Mouse (Mus musculus): ENCODE results near the gene Kcnip1. TPM values are rescaled to one million over a fixed set of nuclear protein-coding genes. Genes with fewer than 3 reads are reported as not detected.
A peak's percentile ranks its signal among the peaks of the same experiment; 100 is the strongest.

The Kcnip1 gene
- polyA plus RNA-seq, 1 experiment from 2014 or later: 61.8 TPM

DNA sequence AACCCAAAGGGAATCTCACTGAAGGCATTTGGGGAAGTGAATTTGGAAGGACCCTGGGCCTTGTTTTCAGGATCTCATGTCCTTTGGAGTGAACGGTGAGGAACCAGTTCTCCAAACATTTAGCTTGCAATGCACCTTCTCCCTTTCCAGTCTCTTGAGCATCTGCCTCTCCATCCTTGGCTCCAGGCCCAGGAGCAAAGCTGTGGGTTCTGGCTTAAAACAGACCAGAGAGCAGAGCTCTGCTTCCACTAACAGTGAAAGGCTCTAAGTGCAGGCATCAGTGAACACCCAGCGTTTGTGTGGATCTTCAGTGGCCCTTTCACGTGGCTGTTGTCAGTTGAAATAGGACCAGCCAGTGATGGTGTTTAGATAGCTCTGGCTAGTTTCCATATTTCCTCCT is 307.0 kb downstream of the Kcnip1 start:
- Histone ChIP-seq H3K9ac (replicated peaks; ENCODE audit: low read depth, low read length) (no peak overlapping the region), H3K4me3 (replicated peaks; ENCODE audit: low read length) (no peak overlapping the region), H3K27ac (ENCODE audit: low read length) (no peak overlapping the region), H3K36me3 (ENCODE audit: control insufficient read depth, insufficient read depth) (no peaks in the 10 kb centered on the region), H3K9me3 (ENCODE audit: control insufficient read depth, low read length) (no peaks in the 10 kb centered on the region), H3K27me3 (replicated peaks; ENCODE audit: control insufficient read depth, insufficient read depth, low read length) (peaks cover 11% of the 10 kb centered on the region), H3K4me2 (ENCODE audit: low read length) (no peak overlapping the region), H3K4me1 (replicated peaks; ENCODE audit: control insufficient read depth, insufficient read depth, low read length) (no peaks in the 10 kb centered on the region)
- WGBS: 44% methylated on average over 3 of the region's 3 CpGs
- ATAC-seq: no peak

DNA sequence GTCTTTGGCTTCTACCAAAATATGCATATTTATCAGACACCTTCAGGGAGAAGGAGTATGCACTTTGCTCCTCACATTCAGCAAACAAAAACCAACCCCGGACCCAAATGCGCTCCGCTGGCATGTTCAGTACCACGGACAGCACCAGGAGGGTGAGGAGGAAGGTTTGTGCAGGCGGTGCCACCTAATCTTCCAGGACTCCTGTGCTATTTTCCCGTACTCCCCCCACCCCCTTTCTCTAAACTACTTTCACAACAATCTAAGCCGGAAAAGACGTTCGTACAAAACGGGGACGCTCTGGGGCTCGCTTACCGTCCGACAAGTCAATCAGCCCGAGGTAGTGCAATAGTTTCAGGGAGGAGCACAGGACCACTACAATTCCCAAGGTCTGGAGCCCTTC is 312.8 kb downstream of the Kcnip1 start:
- H3K4me1 ChIP-seq (replicated peaks; ENCODE audit: control insufficient read depth, insufficient read depth, low read length): peaks cover 6% of the 10 kb centered on the region; the same call in 1 of the 2 replicates
- H3K36me3 ChIP-seq (ENCODE audit: control insufficient read depth, insufficient read depth): no peaks in the 10 kb centered on the region
- H3K9me3 ChIP-seq (ENCODE audit: control insufficient read depth, low read length): no peaks in the 10 kb centered on the region
- no peak overlapping the region for H3K27ac ChIP-seq (ENCODE audit: low read length)
- under 1% methylated on average over 15 of the region's 15 CpGs for WGBS
- H3K4me3 ChIP-seq (replicated peaks; ENCODE audit: low read length): 0 out of 2 replicates have a peak overlapping the region, but pooled peaks have one; percentile 3
- ATAC-seq: no peak
- H3K9ac ChIP-seq (replicated peaks; ENCODE audit: low read depth, low read length): no peak overlapping the region
- H3K4me2 ChIP-seq (ENCODE audit: low read length): peak overlapping the region; percentile 29
- peaks cover 13% of the 10 kb centered on the region for H3K27me3 ChIP-seq (replicated peaks; ENCODE audit: control insufficient read depth, insufficient read depth, low read length)

DNA sequence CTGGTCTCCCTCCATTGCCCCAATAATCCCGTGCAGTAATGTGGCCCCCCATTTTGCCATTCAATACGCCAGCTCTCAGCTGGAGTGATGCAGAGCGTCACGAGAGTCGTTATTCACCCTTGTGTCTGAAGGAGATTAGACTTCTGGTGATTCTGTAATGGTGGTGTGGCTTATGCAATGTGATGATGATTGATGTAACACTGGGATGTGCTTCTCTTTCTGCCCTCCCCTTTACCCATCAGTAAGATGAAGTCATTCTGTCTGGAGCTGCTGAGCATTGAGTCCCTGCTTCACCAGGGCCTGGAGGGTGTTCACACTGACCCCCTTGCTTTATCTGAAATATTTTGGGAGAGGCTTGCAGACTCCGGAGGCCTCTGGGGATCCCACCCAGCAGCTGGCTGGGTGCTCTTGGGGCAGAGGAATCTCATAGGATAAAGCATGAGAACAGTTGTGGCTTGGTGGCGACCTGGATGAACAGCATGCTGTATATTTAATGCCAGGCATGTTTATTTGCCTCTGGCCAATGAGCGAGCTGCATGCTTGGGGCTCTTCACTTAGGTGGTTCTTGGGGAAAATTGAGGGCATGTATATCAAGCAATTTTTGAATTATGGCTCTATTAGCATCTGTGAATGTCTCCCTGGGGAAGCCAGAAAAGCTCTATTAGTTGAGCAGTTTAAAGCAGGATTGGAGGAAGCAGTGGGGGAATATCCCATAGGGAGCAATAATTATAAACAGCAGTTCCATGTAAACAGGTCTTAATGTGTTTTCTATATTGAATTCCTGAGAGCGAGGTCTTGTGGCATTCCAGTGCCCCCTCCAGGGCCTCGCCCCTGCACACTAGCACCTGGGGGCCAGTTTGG is 322.6 kb downstream of the Kcnip1 start:
- Histone ChIP-seq H3K27ac (ENCODE audit: low read length) (no peak overlapping the region), H3K27me3 (replicated peaks; ENCODE audit: control insufficient read depth, insufficient read depth, low read length) (no peaks in the 10 kb centered on the region)
- ATAC-seq: no peak

DNA sequence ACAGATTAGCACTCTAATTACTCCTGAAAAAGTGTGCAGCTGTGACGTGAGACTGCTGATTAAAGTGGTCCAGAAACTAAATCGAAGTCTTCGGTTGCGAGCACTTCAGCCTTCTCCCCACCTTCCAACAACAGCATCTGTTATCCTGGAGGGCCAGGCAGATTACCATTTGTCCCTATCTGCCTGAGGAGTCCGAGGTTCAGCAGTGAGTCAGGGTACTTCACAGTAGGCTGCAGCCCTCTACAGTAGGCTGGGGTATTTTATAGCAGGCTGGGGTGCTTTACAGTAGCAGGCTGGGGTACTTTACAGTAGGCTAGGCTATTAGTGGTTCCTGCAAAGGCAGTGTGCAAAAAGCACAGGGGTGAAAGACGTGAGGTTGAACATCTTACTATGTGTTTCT is 324.6 kb downstream of the Kcnip1 start:
- Histone ChIP-seq H3K4me2 (ENCODE audit: low read length) (no peak overlapping the region), H3K9ac (replicated peaks; ENCODE audit: low read depth, low read length) (no peak overlapping the region), H3K4me3 (replicated peaks; ENCODE audit: low read length) (no peak overlapping the region), H3K4me1 (replicated peaks; ENCODE audit: control insufficient read depth, insufficient read depth, low read length) (0 out of 2 replicates have a peak, but pooled peaks cover 7% of the 10 kb centered on the region), H3K27ac (ENCODE audit: low read length) (no peak overlapping the region), H3K36me3 (ENCODE audit: control insufficient read depth, insufficient read depth) (no peaks in the 10 kb centered on the region), H3K9me3 (ENCODE audit: control insufficient read depth, low read length) (no peaks in the 10 kb centered on the region), H3K27me3 (replicated peaks; ENCODE audit: control insufficient read depth, insufficient read depth, low read length) (no peaks in the 10 kb centered on the region)
- ATAC-seq: peak; percentile 69
- WGBS: 39% methylated on average over 6 of the region's 6 CpGs

More for the DNA sequence above, 322.6 kb downstream of the Kcnip1 start:
- Histone ChIP-seq H3K4me3 (replicated peaks; ENCODE audit: low read length) (no peak overlapping the region), H3K9me3 (ENCODE audit: control insufficient read depth, low read length) (no peaks in the 10 kb centered on the region), H3K4me2 (ENCODE audit: low read length) (no peak overlapping the region), H3K9ac (replicated peaks; ENCODE audit: low read depth, low read length) (no peak overlapping the region), H3K4me1 (replicated peaks; ENCODE audit: control insufficient read depth, insufficient read depth, low read length) (0 out of 2 replicates have a peak, but pooled peaks cover 7% of the 10 kb centered on the region), H3K36me3 (ENCODE audit: control insufficient read depth, insufficient read depth) (no peaks in the 10 kb centered on the region)
- 64% methylated on average over 10 of the region's 10 CpGs for WGBS

DNA sequence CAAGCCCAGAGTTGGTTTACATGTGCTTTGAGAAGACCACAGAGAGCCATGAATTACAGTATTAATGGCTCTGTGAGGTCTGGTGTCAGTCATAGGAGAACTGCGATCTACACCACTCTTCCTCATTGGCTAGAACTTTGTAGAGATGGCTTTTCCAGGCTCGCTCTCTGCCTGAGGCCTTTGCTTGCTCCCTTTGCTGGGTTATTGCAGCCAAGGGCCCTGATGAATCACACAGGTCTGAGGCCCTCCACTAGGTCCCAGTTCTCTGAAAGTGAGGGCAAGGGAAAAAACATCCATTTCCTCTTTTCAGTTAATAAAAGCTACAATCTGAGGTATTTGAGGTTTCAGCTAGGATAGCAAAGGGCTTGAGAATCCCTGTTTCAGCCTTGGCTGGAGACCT is 329.4 kb downstream of the Kcnip1 start:
- Histone ChIP-seq H3K27ac (ENCODE audit: low read length) (no peak overlapping the region), H3K27me3 (replicated peaks; ENCODE audit: control insufficient read depth, insufficient read depth, low read length) (no peaks in the 10 kb centered on the region), H3K36me3 (ENCODE audit: control insufficient read depth, insufficient read depth) (no peaks in the 10 kb centered on the region), H3K4me2 (ENCODE audit: low read length) (no peak overlapping the region), H3K4me3 (replicated peaks; ENCODE audit: low read length) (no peak overlapping the region), H3K9me3 (ENCODE audit: control insufficient read depth, low read length) (no peaks in the 10 kb centered on the region), H3K4me1 (replicated peaks; ENCODE audit: control insufficient read depth, insufficient read depth, low read length) (0 out of 2 replicates have a peak, but pooled peaks cover 4% of the 10 kb centered on the region), H3K9ac (replicated peaks; ENCODE audit: low read depth, low read length) (no peak overlapping the region)
- WGBS: 92% methylated on average over 2 of the region's 2 CpGs
- ATAC-seq: no peak

DNA sequence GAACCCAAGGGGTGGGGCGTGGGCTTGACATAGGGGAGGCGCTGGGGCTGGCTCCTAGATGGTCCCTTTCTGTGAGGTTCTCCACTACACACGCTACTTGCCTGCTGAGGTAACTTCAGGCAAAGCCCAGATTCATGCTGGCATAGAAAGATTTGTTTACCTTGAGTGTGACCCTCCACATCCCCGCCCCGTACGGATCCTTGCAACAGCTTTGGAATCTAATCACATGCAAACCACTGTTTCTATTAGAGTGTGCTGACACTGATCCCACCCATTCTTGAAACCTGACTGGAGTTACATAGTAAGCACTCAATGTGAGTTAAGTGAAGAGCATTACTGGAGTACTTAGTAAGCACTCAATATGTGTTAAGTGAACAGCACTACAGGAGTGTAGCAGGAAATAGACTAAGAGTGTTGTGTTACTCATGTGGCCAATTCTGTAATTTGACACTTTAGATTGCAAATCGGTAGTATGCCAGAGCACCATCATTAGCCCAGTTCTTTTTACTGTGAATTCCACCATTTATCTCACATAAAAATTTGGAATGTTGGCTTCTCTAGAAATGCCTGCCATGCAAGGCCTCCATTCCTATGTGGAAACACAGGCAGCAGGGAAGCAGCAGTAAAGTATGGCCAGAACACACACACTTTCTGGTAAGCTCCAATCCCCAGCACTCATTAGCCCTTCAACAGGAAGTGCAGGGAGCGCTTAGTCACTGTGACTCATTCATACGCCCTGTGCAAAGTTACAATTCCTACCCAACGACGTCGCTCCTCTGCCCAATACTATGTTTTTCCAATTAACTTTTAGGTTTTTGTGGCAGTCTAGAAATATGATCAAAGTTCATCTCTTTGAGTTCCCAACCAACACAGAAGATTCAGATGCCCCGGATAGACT is 332.7 kb downstream of the Kcnip1 start:
- Histone ChIP-seq H3K27me3 (replicated peaks; ENCODE audit: control insufficient read depth, insufficient read depth, low read length) (no peaks in the 10 kb centered on the region), H3K4me1 (replicated peaks; ENCODE audit: control insufficient read depth, insufficient read depth, low read length) (no peaks in the 10 kb centered on the region), H3K36me3 (ENCODE audit: control insufficient read depth, insufficient read depth) (no peaks in the 10 kb centered on the region), H3K4me2 (ENCODE audit: low read length) (no peak overlapping the region), H3K9ac (replicated peaks; ENCODE audit: low read depth, low read length) (no peak overlapping the region), H3K27ac (ENCODE audit: low read length) (no peak overlapping the region), H3K9me3 (ENCODE audit: control insufficient read depth, low read length) (no peaks in the 10 kb centered on the region), H3K4me3 (replicated peaks; ENCODE audit: low read length) (no peak overlapping the region)
- ATAC-seq: no peak
- 76% methylated on average over 13 of the region's 13 CpGs for WGBS

DNA sequence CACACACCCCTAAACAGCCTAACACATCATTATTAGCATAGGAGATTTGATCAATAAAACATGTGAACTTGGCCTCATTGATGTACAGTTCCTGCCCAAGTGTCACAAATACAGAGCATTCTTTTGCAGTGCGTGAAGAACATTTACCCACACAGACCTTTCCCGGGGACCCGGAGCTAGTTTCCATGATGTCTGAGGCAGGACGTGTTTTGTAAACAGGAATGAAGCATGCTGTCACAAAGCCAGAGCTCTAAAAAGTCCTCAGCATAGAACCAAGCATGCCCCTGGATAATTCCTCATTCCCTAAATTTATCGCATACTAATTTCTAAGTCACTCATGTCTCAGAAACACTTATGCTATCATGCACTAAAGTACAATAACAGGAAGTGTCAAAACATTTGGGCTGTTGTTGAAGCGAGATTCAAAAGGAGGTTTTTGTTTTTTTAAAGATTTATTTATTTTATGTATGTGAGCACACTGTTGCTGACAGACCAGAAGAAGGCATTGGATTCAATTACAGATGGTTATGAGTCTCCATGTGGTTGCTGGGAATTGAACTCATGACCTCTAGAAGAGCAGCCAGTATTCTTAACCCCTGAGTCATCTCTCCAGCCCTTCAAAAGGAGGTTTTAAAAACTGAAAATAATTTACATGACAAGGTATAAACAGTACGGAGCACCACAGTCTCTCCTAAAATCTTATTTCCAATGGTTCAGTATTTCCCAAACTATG is 336.9 kb downstream of the Kcnip1 start:
- Histone ChIP-seq H3K4me3 (replicated peaks; ENCODE audit: low read length) (no peak overlapping the region), H3K36me3 (ENCODE audit: control insufficient read depth, insufficient read depth) (no peaks in the 10 kb centered on the region), H3K4me1 (replicated peaks; ENCODE audit: control insufficient read depth, insufficient read depth, low read length) (no peaks in the 10 kb centered on the region), H3K4me2 (ENCODE audit: low read length) (no peak overlapping the region), H3K9ac (replicated peaks; ENCODE audit: low read depth, low read length) (no peak overlapping the region), H3K27ac (ENCODE audit: low read length) (no peak overlapping the region), H3K27me3 (replicated peaks; ENCODE audit: control insufficient read depth, insufficient read depth, low read length) (no peaks in the 10 kb centered on the region), H3K9me3 (ENCODE audit: control insufficient read depth, low read length) (no peaks in the 10 kb centered on the region)
- no peak for ATAC-seq
- 71% methylated on average over 7 of the region's 7 CpGs for WGBS

DNA sequence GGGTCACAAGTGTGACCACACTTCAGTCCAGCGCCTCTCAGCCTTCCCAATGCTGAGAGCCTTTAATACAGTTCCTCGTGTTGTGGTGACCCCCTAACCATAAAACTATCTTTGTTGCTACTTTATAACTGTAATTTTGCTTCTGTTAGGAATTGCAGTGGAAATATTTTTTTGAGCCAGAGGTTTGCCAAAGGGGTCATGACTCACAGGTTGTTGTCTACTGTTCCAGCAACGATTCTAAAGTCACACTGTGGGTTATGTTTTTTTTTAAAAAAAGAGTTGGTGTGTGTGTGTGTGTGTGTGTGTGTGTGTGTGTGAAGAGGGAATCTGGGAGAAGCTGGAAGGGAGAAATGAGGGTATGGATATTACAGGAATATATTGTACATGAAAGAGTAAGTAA is 337.7 kb downstream of the Kcnip1 start:
- no peak overlapping the region for H3K4me2 ChIP-seq (ENCODE audit: low read length)

DNA sequence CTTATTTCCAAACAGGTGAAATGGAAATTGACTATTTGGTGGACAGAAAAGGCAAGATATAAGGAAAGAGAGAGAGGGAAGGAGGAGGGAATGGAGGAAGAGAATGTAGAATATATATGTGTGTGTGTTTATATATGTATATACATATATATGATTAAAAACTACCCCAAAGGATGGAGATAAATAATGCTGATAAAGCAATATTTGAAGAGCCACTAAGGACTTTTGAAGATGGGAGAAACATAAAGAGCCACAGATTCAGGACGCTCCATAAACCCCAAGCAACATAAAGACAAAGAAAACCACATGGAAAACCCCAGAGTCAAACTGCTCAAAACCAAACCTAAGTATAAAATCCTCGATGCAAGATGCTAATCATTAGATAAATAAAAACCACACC is 338.5 kb downstream of the Kcnip1 start:
- Histone ChIP-seq H3K36me3 (ENCODE audit: control insufficient read depth, insufficient read depth) (no peaks in the 10 kb centered on the region), H3K9me3 (ENCODE audit: control insufficient read depth, low read length) (no peaks in the 10 kb centered on the region), H3K27me3 (replicated peaks; ENCODE audit: control insufficient read depth, insufficient read depth, low read length) (no peaks in the 10 kb centered on the region), H3K4me3 (replicated peaks; ENCODE audit: low read length) (no peak overlapping the region), H3K9ac (replicated peaks; ENCODE audit: low read depth, low read length) (no peak overlapping the region), H3K4me2 (ENCODE audit: low read length) (no peak overlapping the region), H3K27ac (ENCODE audit: low read length) (no peak overlapping the region), H3K4me1 (replicated peaks; ENCODE audit: control insufficient read depth, insufficient read depth, low read length) (no peaks in the 10 kb centered on the region)
- 86% methylated on average over 2 of the region's 2 CpGs for WGBS
- no peak for ATAC-seq

More for the DNA sequence above, 337.7 kb downstream of the Kcnip1 start:
- no peaks in the 10 kb centered on the region for H3K27me3 ChIP-seq (replicated peaks; ENCODE audit: control insufficient read depth, insufficient read depth, low read length)
- H3K4me3 ChIP-seq (replicated peaks; ENCODE audit: low read length): no peak overlapping the region
- H3K9ac ChIP-seq (replicated peaks; ENCODE audit: low read depth, low read length): no peak overlapping the region
- H3K27ac ChIP-seq (ENCODE audit: low read length): no peak overlapping the region
- no peaks in the 10 kb centered on the region for H3K9me3 ChIP-seq (ENCODE audit: control insufficient read depth, low read length)
- no peaks in the 10 kb centered on the region for H3K36me3 ChIP-seq (ENCODE audit: control insufficient read depth, insufficient read depth)
- WGBS: 84% methylated on average over 3 of the region's 3 CpGs
- no peaks in the 10 kb centered on the region for H3K4me1 ChIP-seq (replicated peaks; ENCODE audit: control insufficient read depth, insufficient read depth, low read length)
- ATAC-seq: no peak
